Mouse (Mus musculus) fibroblast of lung, adult 2 months (primary cell): ENCODE results near the gene Mgmt.
A peak's percentile ranks its signal among the peaks of the same experiment; 100 is the strongest.

Experiments
- DNase-seq: peaks from one replicate; pipeline ENCODE4 v3.0.0-alpha.2; 2011; ENCODE audit warnings: low read depth

Mgmt gene

GRCm38 (mm10) chr7:136912901-136913300 is 18.5 kb downstream of the Mgmt start:
- no peak for DNase-seq

DNA sequence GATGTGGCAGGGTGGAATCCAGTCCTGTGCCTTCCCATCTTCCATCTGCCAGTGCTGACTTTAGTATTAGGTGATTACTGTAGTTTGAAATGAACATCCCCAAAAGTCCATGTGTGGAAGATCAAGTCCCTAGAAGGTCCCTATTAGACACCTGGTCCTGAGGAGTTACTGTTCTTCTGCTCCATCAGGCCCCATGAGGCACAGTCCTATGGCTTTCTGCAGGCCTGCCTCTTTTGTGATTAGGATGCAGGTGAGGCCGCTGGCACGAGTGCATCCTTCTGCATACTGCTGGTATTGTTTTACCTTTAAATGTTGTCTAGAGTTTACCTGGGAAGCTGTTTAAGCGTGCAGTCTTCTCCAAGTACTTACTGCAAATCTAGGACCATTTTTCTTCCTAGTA is 21.6 kb downstream of the Mgmt start:
- DNase-seq: no peak

GRCm38 (mm10) chr7:136920976-136921755 is 26.8 kb downstream of the Mgmt start:
- no peak for DNase-seq

GRCm38 (mm10) chr7:136922230-136922629 is 27.8 kb downstream of the Mgmt start:
- no peak for DNase-seq

DNA sequence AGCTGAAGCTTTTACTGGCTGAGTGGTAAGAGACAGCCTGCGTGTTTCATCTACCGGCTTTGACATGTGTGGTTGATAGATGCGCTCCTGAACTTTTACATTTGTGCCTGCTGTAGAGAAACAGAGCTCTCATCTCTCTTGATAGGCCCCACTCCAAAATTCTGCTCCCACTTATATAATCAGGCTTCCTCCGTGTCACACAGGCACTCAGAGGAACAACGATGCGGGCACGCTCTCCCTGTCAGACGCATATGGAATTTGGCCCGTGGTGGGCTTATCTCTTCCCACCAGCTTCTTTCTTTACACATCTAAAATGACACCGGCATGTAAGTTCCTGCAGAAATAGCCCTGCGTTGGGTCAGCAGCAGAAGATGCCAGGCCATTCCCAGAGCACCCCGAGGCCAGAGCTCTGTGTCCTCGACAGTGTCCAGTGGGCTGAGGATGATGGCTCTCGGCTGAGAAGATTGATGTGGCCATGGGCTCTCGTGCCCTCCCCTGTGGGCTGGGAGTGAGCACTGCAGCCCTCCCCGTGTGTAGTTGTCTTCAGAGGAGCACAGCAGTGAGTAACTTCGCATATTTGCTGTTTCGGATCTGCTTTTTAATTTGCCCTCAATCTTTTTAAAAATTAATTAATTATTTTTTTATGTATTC is 30.3 kb downstream of the Mgmt start:
- no peak for DNase-seq

DNA sequence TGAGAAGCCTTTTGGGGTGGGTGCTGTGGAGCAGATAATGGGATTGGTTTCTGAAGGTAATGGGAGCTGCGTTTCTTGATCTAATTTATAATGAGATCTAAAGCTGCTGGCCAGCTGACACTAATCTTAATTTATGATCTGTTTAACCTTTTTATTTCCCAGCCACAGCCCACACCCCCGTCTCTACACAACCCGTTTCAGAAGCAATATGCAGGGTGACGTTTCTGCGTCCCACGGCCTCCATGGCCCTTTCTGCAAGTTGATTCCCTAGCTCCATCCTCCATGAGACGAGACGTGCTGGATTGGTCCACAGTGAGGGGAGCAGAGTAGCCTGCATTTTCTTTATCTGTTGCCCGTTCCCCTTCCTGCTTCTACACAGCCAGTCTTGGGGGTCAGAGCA is 31.8 kb downstream of the Mgmt start:
- DNase-seq: no peak

- no peak for DNase-seq
Observed at GRCm38 (mm10) chr7:136930451-136930850, 36.0 kb downstream of the Mgmt start.

GRCm38 (mm10) chr7:136933367-136933766 is 39.0 kb downstream of the Mgmt start:
- DNase-seq: no peak

GRCm38 (mm10) chr7:136934336-136934735 is 39.9 kb downstream of the Mgmt start:
- no peak for DNase-seq

- no peak for DNase-seq
Observed at GRCm38 (mm10) chr7:136934784-136935183, 40.4 kb downstream of the Mgmt start.

DNA sequence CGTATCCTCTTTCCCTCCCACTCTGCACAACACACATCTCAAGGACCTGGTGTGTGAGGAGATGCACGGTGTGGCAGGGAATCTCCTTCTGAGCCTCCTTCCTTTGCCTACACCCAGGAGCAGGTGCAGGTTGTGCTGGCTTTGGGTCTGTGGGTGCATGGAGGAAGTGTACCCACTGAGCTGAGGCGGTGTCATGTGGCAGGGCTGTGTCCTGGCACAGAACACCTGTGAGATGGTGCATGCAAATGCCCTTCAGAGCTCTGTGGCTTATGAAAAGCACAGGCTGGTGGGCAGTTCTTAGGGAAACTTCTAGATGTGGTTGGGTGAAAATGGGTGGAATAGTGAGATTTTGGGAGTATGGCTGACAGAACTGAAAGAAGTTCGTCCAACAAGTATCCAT is 44.0 kb downstream of the Mgmt start:
- DNase-seq: no peak

DNA sequence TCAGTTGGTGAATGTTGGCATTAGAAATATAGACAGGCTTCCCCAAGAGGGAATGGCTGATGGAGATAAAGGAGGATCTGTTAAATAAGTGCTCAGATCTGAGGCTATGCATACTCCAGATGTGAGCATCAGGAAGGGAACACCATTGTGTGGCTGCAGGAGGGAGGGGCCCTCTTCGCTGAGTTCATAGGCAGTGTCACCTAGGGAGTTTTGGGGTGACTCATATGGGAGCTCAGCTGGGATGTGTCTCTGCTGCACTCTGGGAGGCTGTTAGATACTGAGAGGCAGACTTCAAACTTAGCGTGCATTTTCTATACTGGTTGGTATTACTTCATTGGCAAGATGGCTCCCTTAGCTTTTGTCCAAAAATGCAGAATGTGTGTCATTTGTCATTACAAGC is 48.0 kb downstream of the Mgmt start:
- no peak for DNase-seq

- DNase-seq: no peak
Observed at GRCm38 (mm10) chr7:136943886-136944285, 49.5 kb downstream of the Mgmt start.

GRCm38 (mm10) chr7:136945697-136946096 is 51.3 kb downstream of the Mgmt start:
- DNase-seq: no peak

GRCm38 (mm10) chr7:136946131-136946530 is 51.7 kb downstream of the Mgmt start:
- DNase-seq: no peak

DNA sequence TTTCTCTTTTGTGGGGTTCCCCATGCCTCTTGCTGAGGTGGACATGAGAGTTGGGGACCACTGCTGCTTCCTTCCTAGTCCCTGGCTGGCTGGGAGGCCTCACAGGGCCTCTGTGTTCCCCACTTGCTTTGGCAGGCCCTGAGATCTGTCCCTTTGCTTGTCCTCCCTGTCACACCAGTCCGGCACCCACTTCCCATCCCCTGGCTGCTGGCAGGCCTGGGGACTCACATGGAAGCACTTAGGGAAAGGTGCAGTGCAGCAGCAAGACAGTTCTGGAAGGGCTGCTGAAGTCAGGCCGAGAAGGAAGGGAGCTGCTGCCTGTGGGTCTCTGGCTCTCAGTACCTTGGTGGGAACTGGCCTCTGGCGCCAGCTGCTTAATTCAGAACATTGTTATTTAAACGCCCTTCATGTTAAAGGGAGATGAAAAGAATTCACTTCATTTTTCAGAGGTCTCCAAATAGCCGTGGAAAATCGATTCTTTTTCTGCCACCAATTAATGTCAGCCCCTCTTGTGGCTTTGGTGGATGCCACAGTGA is 53.9 kb downstream of the Mgmt start:
- DNase-seq: no peak

DNA sequence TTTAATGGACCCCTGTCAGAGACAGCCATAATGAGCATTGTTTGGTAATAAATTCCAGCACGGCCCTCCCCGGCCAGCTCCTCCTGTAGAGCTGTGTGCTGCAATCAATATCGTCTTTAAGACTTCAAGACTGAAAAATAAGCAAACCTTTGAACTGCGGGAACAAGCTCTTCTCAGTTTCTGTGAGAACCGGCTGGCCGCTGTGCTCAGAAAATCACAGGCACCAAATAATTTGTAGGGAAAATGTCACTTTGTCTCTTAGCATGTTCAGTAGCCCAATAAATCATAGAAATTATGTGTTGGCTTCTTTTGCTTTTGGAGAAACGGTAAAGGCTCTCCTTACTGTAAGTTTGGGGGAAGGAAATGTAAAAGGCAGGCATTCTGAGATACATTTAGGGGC is 58.2 kb downstream of the Mgmt start:
- no peak for DNase-seq

DNA sequence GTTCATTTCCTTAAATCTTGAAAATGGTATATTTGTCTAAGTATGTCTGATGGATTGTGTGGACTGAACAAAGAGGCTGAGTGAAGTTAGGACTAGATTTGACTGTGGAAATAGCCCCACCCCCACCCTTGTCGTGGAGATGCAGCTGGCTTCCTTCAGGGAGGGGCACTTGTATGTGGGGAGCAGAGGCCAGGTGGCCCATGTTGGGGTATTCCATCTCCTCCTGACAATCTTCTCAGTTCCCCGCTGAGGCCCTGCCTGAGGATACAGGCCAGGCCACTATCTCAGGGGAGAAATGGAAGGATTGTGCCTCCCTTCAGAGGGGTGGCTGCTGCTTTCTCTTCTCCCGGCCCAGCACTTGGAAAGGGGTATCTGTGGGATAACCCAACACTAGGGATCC is 58.8 kb downstream of the Mgmt start:
- no peak for DNase-seq

DNA sequence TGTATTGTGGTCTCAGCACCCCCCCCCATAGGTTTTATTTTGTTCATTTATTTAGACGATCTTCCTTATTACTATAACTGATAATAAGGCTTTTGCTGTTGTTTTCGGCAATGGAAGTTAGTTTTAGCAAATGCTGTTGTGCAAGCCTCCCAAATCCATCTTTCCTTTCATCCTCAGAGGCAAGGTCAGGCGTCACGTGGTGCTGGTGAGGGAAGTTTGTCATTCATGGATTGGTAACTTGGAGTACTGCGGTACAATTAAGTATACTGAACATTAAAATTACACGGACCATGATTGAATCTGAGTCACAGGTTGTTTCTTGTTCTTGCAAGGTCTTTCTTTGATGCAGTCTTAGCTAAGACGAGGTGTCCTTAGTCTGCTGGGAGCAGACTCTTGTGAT is 77.9 kb downstream of the Mgmt start:
- DNase-seq: no peak

GRCm38 (mm10) chr7:136975001-136975400 is 80.6 kb downstream of the Mgmt start:
- peak; percentile 8 for DNase-seq

DNA sequence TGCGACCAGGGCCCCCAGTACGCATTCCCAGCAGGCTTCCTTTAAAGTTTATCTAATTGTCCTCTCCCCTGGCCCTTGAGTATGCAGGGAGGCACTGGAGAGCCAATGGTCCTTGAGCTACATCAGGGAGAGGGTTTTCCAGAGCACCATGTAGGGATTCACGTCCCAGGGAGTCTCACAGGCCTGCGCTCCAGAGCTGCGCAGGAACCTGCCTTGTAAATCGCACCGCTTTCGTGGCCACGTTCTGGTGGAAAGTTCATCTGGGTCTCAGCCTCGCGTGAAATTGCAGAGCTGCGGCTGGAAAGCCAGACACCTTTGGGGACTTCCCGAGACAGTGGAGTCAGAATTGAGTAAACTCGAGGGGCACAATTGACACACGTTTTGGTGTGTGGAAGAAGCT is 103.0 kb downstream of the Mgmt start:
- no peak for DNase-seq

DNA sequence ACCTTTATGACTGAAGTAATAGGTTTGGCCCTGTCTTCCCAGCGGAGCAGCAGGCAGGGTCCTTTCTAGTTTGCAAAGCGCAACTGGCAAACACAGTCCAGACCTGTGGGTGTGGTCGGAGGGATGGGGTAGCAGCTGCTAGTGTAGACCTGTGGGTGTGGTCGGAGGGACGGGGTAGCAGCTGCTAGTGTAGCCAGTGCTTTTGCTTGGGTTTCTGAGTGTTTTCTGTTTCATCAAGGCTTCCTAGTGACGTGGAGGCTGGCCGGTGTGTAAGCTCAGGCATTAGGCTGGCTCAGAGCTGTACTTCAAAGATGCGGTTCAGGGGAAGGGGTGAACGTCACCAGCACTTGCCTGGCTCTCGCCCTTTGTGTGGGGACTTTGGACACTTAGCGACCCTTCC is 106.3 kb downstream of the Mgmt start:
- no peak for DNase-seq

GRCm38 (mm10) chr7:137001215-137001614 is 106.8 kb downstream of the Mgmt start:
- DNase-seq: no peak

DNA sequence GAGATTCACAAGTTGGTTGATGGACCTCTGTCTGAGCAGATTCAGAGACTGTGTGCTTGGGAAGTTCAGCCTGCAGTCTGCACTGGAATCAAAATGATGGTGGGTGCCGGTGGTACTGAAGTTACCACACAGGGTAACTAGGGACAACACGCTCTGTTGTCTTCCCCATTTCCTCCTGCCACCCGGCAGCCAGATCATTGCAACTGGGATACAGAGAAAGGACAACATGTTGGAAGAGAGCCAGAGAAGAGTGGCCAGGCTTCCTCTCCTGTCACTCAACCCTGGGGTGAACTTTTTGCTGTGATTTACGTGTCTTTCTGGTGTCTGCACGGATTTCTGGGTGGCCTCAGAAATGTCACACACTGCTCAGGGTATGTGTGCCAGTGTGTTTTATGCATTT is 107.4 kb downstream of the Mgmt start:
- DNase-seq: no peak
